Mouse (Mus musculus): ENCODE results near the gene Ccdc96.

- TF ChIP-seq CTCF (IDR thresholded peaks at IDR 0.05; ENCODE audit: borderline replicate concordance, extremely low read depth, insufficient read depth, insufficient read length), result no peak
- TF ChIP-seq POLR2A (IDR thresholded peaks at IDR 0.05; ENCODE audit: borderline replicate concordance, extremely low read depth, insufficient read depth, insufficient read length, poor library complexity, severe bottlenecking), result no peak
These were observed 36.5 kb upstream of the Ccdc96 start for GRCm38 (mm10) chr5:36447872-36448271.
